Mouse (Mus musculus) lung, postnatal 0 days (tissue): ENCODE results near the gene Mcmbp.

Experiments used
- CTCF ChIP-seq: IDR thresholded peaks from 2 replicates; pipeline ENCODE4 v1.5.1; 2016; ENCODE audit warnings: antibody characterized with exemption, mild to moderate bottlenecking
- EP300 ChIP-seq: IDR thresholded peaks from 2 replicates; pipeline ENCODE4 v1.6.1; 2016; ENCODE audit warnings: antibody characterized with exemption, mild to moderate bottlenecking, control low read depth

- TF ChIP-seq CTCF = no peak
- no peak for TF ChIP-seq EP300
Measured at GRCm38 (mm10) chr7:128777201-128777600, 36.9 kb upstream of the Mcmbp start.
